Comparison of ENCODE assay signal across 8 mouse cellular contexts in the genomic region with DNA sequence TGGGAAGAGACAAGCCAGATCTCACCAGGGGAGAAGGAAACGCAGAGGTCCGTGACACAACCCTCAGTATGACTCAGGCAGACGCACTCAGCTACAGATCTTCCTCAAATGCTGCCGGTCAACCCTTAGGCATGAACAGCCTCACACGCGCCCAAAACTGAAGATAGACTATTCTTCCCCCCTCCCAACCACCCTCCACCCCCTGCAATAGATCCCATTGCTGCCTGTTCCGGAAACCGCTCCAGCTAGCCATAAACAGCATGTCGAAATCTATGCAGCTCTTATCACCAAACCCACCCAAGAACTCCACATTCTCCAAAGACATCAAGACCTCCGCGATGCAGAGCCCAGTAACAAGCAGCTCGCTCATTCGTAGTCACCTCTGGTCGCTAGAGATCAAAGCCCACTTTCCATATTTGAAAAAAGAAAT. TPM values are rescaled to one million over a fixed set of nuclear protein-coding genes. Genes with fewer than 3 reads are reported as not detected.
DNase-seq lines count a peak whose midpoint lies in the region; ATAC-seq and TF ChIP-seq lines count a peak whose summit lies in the region.

No protein-coding gene starts in this region.

- DNase-seq in left cerebral cortex, adult 2 months (ENCODE audit: extremely low spot score in 1 of 2, low spot score in 2 of 2) = no peak
- no peak for DNase-seq in left cerebral cortex, adult 8-10 months (ENCODE audit: low spot score in 2 of 2)
- peak; percentile 39 to 46 for DNase-seq in adrenal gland, adult 18-20 months (ENCODE audit: low spot score in 2 of 2)
- no peak for DNase-seq in forebrain, embryonic 14.5 days (ENCODE audit: low spot score)
- DNase-seq in stomach, postnatal 0 days (ENCODE audit: low spot score) = no peak
- no peak for DNase-seq in layer of hippocampus, adult 8-10 months (ENCODE audit: low spot score in 2 of 2)

- H3K4me1 ChIP-seq in forebrain, embryonic 14.5 days (ENCODE audit: control insufficient read depth, insufficient read depth, low read length) = peaks cover 21% of the 10 kb centered on the region
- peaks cover 12% of the 10 kb centered on the region for H3K4me1 ChIP-seq in intestine, postnatal 0 days (replicated peaks; ENCODE audit: control insufficient read depth, insufficient read depth, low read length)
- peaks cover 2% of the 10 kb centered on the region; the same call in 1 of the 2 replicates for H3K4me1 ChIP-seq in stomach, postnatal 0 days (replicated peaks; ENCODE audit: control insufficient read depth, insufficient read depth)

- H3K27ac ChIP-seq in left cerebral cortex, adult 2 months = peak overlapping the region; percentile 70
- no peak overlapping the region for H3K27ac ChIP-seq in forebrain, embryonic 14.5 days (ENCODE audit: low read depth, low read length)
- H3K27ac ChIP-seq in intestine, postnatal 0 days (ENCODE audit: low read depth, low read length) = peak overlapping the region; percentile 41; the same call in 1 of the 2 replicates
- peak overlapping the region; percentile 57 for H3K27ac ChIP-seq in macrophage
- H3K27ac ChIP-seq in stomach, postnatal 0 days (replicated peaks) = no peak overlapping the region

- no peak for TF ChIP-seq EP300 in stomach, postnatal 0 days (optimal IDR thresholded peaks at IDR 0.05)

- H3K36me3 ChIP-seq in forebrain, embryonic 14.5 days (ENCODE audit: control insufficient read depth, insufficient read depth, low read length) = no peaks in the 10 kb centered on the region
- no peaks in the 10 kb centered on the region for H3K36me3 ChIP-seq in intestine, postnatal 0 days (ENCODE audit: control insufficient read depth, insufficient read depth)
- no peaks in the 10 kb centered on the region for H3K36me3 ChIP-seq in macrophage (ENCODE audit: inconsistent target)
- no peaks in the 10 kb centered on the region for H3K36me3 ChIP-seq in stomach, postnatal 0 days (ENCODE audit: control insufficient read depth, insufficient read depth, low read length)

- no peak; the same call in 1 of the 2 replicates for ATAC-seq in forebrain, embryonic 14.5 days
- no peak for ATAC-seq in intestine, postnatal 0 days
- ATAC-seq in stomach, postnatal 0 days (ENCODE audit: low FRiP score, low TSS enrichment) = no peak

- intact Hi-C loops in left cerebral cortex, adult 2 months (cut with DNase I) = loop anchor here (2.0 to 5.0 kb wide), 4 partner anchors 66 to 451 kb away; no protein-coding TSS in a partner anchor

- H3K9me3 ChIP-seq in forebrain, embryonic 14.5 days (replicated peaks; ENCODE audit: control insufficient read depth, low read length) = no peaks in the 10 kb centered on the region
- H3K9me3 ChIP-seq in intestine, postnatal 0 days (ENCODE audit: control insufficient read depth) = no peaks in the 10 kb centered on the region
- H3K9me3 ChIP-seq in stomach, postnatal 0 days (ENCODE audit: control insufficient read depth, low read length) = no peaks in the 10 kb centered on the region

- H3K4me3 ChIP-seq in left cerebral cortex, adult 2 months = peak overlapping the region; percentile 83
- H3K4me3 ChIP-seq in forebrain, embryonic 14.5 days (ENCODE audit: low read depth, low read length) = peak overlapping the region; percentile 77
- peak overlapping the region; percentile 68 for H3K4me3 ChIP-seq in intestine, postnatal 0 days (ENCODE audit: low read depth, low read length)
- peak overlapping the region; percentile 83 for H3K4me3 ChIP-seq in macrophage (ENCODE audit: inconsistent target)
- peak overlapping the region; percentile 80 for H3K4me3 ChIP-seq in stomach, postnatal 0 days (ENCODE audit: low read depth, low read length)

- no peak for TF ChIP-seq CTCF in left cerebral cortex, adult 2 months (IDR thresholded peaks at IDR 0.05)
- no peak for TF ChIP-seq CTCF in intestine, postnatal 0 days (IDR thresholded peaks at IDR 0.05; ENCODE audit: low read depth)
- TF ChIP-seq CTCF in stomach, postnatal 0 days (IDR thresholded peaks at IDR 0.05; ENCODE audit: low read depth) = no peak

- WGBS in forebrain, embryonic 14.5 days = 5% methylated on average over 14 of the region's 14 CpGs
- under 1% methylated on average over 14 of the region's 14 CpGs for WGBS in intestine, postnatal 0 days
- WGBS in macrophage (ENCODE audit: missing documents) = under 1% methylated on average over 12 of the region's 14 CpGs
- WGBS in stomach, postnatal 0 days = 4% methylated on average over 14 of the region's 14 CpGs

- no peaks in the 10 kb centered on the region for H3K27me3 ChIP-seq in forebrain, embryonic 14.5 days (replicated peaks; ENCODE audit: control insufficient read depth, insufficient read depth, low read length)
- H3K27me3 ChIP-seq in intestine, postnatal 0 days (replicated peaks; ENCODE audit: control insufficient read depth, insufficient read depth, low read length) = no peaks in the 10 kb centered on the region
- no peaks in the 10 kb centered on the region for H3K27me3 ChIP-seq in stomach, postnatal 0 days (ENCODE audit: control insufficient read depth, insufficient read depth, low read length)

- peaks cover 48% of the 10 kb centered on the region for H3K79me2 ChIP-seq in macrophage (ENCODE audit: inconsistent target)

- H3K9ac ChIP-seq in forebrain, embryonic 14.5 days (ENCODE audit: low read length) = peak overlapping the region; percentile 82
- H3K9ac ChIP-seq in intestine, postnatal 0 days (ENCODE audit: low read depth, low read length) = peak overlapping the region; percentile 78
- H3K9ac ChIP-seq in stomach, postnatal 0 days (ENCODE audit: low read length) = peak overlapping the region; percentile 41; the same call in 1 of the 2 replicates

- peak overlapping the region; percentile 91 for H3K4me2 ChIP-seq in forebrain, embryonic 14.5 days (ENCODE audit: low read length)
- H3K4me2 ChIP-seq in intestine, postnatal 0 days (replicated peaks; ENCODE audit: low read depth) = peak overlapping the region; percentile 82
- H3K4me2 ChIP-seq in stomach, postnatal 0 days (replicated peaks; ENCODE audit: low read depth) = peak overlapping the region; percentile 73

RNA-seq across cellular contexts. Expression of gene Sipa1l2, which starts 1.2 kb away (rescaled TPM):
- total RNA-seq in left cerebral cortex, adult 2 months (2021) = 10 to 100 TPM; 44.1 to 47.9 TPM
- 10 to 100 TPM; 37.1 to 40.6 (median 38.6) TPM for total RNA-seq in left cerebral cortex, adult 8-10 months (2022)
- total RNA-seq in adrenal gland, adult 18-20 months (2021) = 10 to 100 TPM; 34.3 to 48.1 TPM
- polyA plus RNA-seq in forebrain, embryonic 14.5 days (2014; fragmentation: Nextera tagmentation; extraction: Ambion mirVana) = 15.5 and 19.9 TPM in 2 replicates
- polyA plus RNA-seq in intestine, postnatal 0 days (2015; fragmentation: Nextera tagmentation; extraction: Ambion mirVana) = 4.5 and 5.3 TPM in 2 replicates
- total RNA-seq in macrophage (2018; cell fraction: chromatin; rRNA removed) = 100 to 1,000 TPM in 6 of 26 experiments, 10 to 100 TPM in 20; 35.9 to 288 (median 61.1) TPM
- 10 to 100 TPM in 16 of 26 experiments, 1 to 10 TPM in 10; 7.6 to 27.7 (median 12.0) TPM for total RNA-seq in macrophage (2018; cell fraction: cytosol; rRNA removed)
- 100 to 1,000 TPM in 1 of 26 experiments, 10 to 100 TPM in 25; 16.0 to 103 (median 36.0) TPM for total RNA-seq in macrophage (2018; cell fraction: nucleus; rRNA removed)
- polyA plus RNA-seq in macrophage (2018) = 7.2 to 21.6 TPM (median 7.7 TPM) in 3 replicates
- 3.1 and 3.6 TPM in 2 replicates for polyA plus RNA-seq in stomach, postnatal 0 days (2015; fragmentation: Nextera tagmentation; extraction: Ambion mirVana)
- total RNA-seq in layer of hippocampus, adult 8-10 months (2022) = 10 to 100 TPM; 55.3 to 61.5 (median 58.6) TPM

Comparison
In these comparisons a context has a peak if more than half of its experiments do, and no peak if none do; other contexts are left out.
1. DNase-seq: peak in adrenal gland, adult 18-20 months (2 of 2); none in left cerebral cortex, adult 2 months (0 of 2), left cerebral cortex, adult 8-10 months (0 of 2), forebrain, embryonic 14.5 days (single experiment), stomach, postnatal 0 days (single experiment) and layer of hippocampus, adult 8-10 months (0 of 2).
2. H3K27ac ChIP-seq: peak in left cerebral cortex, adult 2 months (single experiment), intestine, postnatal 0 days (single experiment) and macrophage (single experiment); none in forebrain, embryonic 14.5 days (single experiment) and stomach, postnatal 0 days (single experiment).
3. Peak in every context shown above with its lines, with median percentiles within 50 percentile points of each other: H3K4me3 ChIP-seq, H3K4me2 ChIP-seq and H3K9ac ChIP-seq.